Mouse (Mus musculus) lung, postnatal 0 days (tissue): ENCODE results near the gene C1ql3.

Experiments used
- CTCF ChIP-seq: IDR thresholded peaks from 2 replicates; pipeline ENCODE4 v1.5.1; 2016; ENCODE audit warnings: antibody characterized with exemption, mild to moderate bottlenecking
- EP300 ChIP-seq: IDR thresholded peaks from 2 replicates; pipeline ENCODE4 v1.6.1; 2016; ENCODE audit warnings: antibody characterized with exemption, mild to moderate bottlenecking, control low read depth

DNA sequence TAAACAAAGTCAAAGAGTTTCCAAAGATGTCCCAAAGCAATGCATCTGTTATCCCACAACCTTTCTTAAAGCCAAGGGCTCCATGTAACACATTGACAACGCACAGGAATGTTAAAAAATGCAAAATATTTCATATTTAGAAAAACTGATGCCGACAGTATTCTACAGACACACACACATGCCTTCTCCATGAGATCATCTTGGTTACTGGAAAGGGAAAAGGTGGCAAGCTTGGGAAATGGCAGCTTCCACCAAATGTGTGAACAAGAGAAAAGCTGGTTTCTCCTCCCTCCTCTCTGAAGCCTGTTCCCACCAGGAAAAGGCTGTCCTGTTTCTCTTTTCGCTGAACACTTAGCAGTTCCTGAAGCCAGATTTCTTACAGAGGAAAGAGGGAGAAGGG lies 27.2 kb upstream of the C1ql3 start:
- TF ChIP-seq CTCF: no peak
- no peak for TF ChIP-seq EP300
